Mouse (Mus musculus) lung, postnatal 0 days (tissue): ENCODE measurements around the gene Nrxn1. TPM values are rescaled to one million over a fixed set of nuclear protein-coding genes. Genes with fewer than 3 reads are reported as not detected.

Experiments
- ATAC-seq: fragments of 200-750 bp; cut with Nextera tagmentation; 2 replicates; pipeline ENCODE4 v1.8.0; 2017; ENCODE audit warnings: moderate library complexity
- DNase-seq: peaks from one replicate; pipeline ENCODE4 v3.0.0-alpha.2; 2016; ENCODE audit warnings: low spot score
- H3K27ac ChIP-seq: fragments of 300-500 bp; sonication (generic); 2 replicates; pipeline ENCODE4 v1.5.1; 2014; ENCODE audit warnings: antibody characterized with exemption, mild to moderate bottlenecking, low read length, mixed read lengths
- H3K27me3 ChIP-seq: fragments of 300-500 bp; sonication (generic); replicated peaks from 2 replicates; pipeline ENCODE4 v1.6.1; 2014; ENCODE audit warnings: low read length, mixed read lengths; ENCODE audit not compliant: insufficient read depth
- H3K36me3 ChIP-seq: fragments of 300-500 bp; sonication (generic); 2 replicates; pipeline ENCODE4 v1.6.1; 2014; ENCODE audit warnings: low read length, mixed read lengths; ENCODE audit not compliant: insufficient read depth
- H3K4me1 ChIP-seq: fragments of 300-500 bp; sonication (generic); 2 replicates; pipeline ENCODE4 v1.6.1; 2014; ENCODE audit warnings: antibody characterized with exemption, low read depth, low read length, mixed read lengths; ENCODE audit not compliant: insufficient read depth
- H3K4me2 ChIP-seq: fragments of 300-500 bp; sonication (generic); replicated peaks from 2 replicates; pipeline ENCODE4 v1.6.1; 2014; ENCODE audit warnings: low read depth, mild to moderate bottlenecking, low read length, moderate library complexity, mixed read lengths
- H3K4me3 ChIP-seq: fragments of 300-500 bp; sonication (generic); 2 replicates; pipeline ENCODE4 v1.5.1; 2014; ENCODE audit warnings: low read depth, low read length
- H3K9ac ChIP-seq: fragments of 300-500 bp; sonication (generic); replicated peaks from 2 replicates; pipeline ENCODE4 v1.6.1; 2014; ENCODE audit warnings: low read depth, mild to moderate bottlenecking
- H3K9me3 ChIP-seq: fragments of 300-500 bp; sonication (generic); 2 replicates; pipeline ENCODE4 v1.6.1; 2016; ENCODE audit warnings: low read length, mixed read lengths
- CTCF ChIP-seq: IDR thresholded peaks from 2 replicates; pipeline ENCODE4 v1.5.1; 2016; ENCODE audit warnings: antibody characterized with exemption, mild to moderate bottlenecking
- EP300 ChIP-seq: IDR thresholded peaks from 2 replicates; pipeline ENCODE4 v1.6.1; 2016; ENCODE audit warnings: antibody characterized with exemption, mild to moderate bottlenecking, control low read depth
- WGBS: fragments of 180-500 bp; shearing (Covaris S2); extraction: QIAGEN DNeasy Blood & Tissue Kit; methylation state at CpG from one replicate; pipeline ENCODE4 v1.1.7; 2014; 5-methylcytosine and 5-hydroxymethylcytosine counted together
- polyA plus RNA-seq: library from polyadenylated mRNA; unstranded; fragments of >200 nt; fragmentation: Nextera tagmentation; extraction: Ambion mirVana; gene quantifications from 2 replicates; pipeline ENCODE4 v1.2.1, GENCODE M21; 2015

The Nrxn1 gene
- 1.3 and 2.6 TPM in 2 replicates for polyA plus RNA-seq

DNA sequence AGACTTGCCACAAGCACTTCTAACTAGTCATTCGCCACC lies at the start of gene Nrxn1:
Gene Nrxn1 (minus strand): TSS at position 30 of the 39 bp plus-strand sequence.
- Histone ChIP-seq H3K27me3 (no peaks in the 10 kb centered on the region), H3K9ac (no peak within 1 kb of the TSS), H3K36me3 (no peaks in the 10 kb centered on the region), H3K9me3 (no peaks in the 10 kb centered on the region), H3K4me3 (0 out of 2 replicates have a peak within 1 kb of the TSS, but pooled peaks have one; percentile 10), H3K4me1 (no peaks in the 10 kb centered on the region), H3K27ac (no peak within 1 kb of the TSS), H3K4me2 (peak within 1 kb of the TSS; percentile 28)
- no peak for ATAC-seq
- no peak for DNase-seq
- 0% methylated on average over 1 of the region's 1 CpGs for WGBS
- TF ChIP-seq EP300 (no peak), CTCF (no peak)

- ATAC-seq (no peak), DNase-seq (no peak)
- H3K27ac ChIP-seq: no peak overlapping the region
- H3K4me2 ChIP-seq: no peak overlapping the region
- H3K4me3 ChIP-seq: no peak overlapping the region
- no peak for TF ChIP-seq CTCF
- no peak for TF ChIP-seq EP300
- H3K9ac ChIP-seq: no peak overlapping the region
- no peaks in the 10 kb centered on the region for H3K36me3 ChIP-seq
- 58% methylated on average over 3 of the region's 3 CpGs for WGBS
- no peaks in the 10 kb centered on the region for H3K27me3 ChIP-seq
- H3K4me1 ChIP-seq: no peaks in the 10 kb centered on the region
- no peaks in the 10 kb centered on the region for H3K9me3 ChIP-seq
Observed at GRCm38 (mm10) chr17:91136859-91137258, 44.0 kb upstream of the Nrxn1 start.

DNA sequence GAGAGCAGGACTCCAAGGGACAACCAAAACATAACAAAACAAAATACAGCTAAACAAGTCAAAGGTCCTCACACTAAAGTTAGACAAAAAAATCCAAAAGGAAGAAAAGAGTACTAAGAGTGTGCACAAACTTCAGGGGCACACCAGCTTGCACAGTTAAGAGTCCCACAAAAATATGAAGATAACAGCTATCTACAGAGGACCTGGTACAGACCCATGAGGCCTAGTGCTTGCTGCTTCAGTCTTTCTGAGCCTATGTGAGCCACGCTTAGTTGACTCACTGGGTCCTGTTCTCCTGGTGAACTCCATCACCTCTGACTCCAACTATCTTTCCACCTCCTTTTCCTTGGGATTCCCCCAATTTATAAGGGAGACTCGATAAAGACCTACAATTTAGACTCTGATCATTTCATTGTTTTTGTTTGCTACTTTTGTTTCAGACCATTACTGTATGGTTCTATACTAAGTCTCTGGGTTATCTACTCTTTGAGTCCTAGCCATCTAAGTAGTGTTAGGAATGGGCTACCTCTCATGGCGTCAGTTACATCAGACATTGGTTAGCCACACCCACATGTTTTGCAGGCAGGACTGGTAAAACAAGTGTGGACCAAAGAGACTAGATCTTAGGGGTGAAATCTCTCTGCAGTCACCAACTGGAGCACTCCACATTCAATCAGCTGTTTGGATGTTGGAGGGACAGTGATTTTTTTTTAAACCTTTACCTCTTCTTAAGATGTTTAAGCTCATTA lies 20.2 kb upstream of the Nrxn1 start:
- Histone ChIP-seq H3K36me3 (no peaks in the 10 kb centered on the region), H3K9ac (no peak overlapping the region), H3K9me3 (no peaks in the 10 kb centered on the region), H3K4me3 (no peak overlapping the region), H3K27me3 (no peaks in the 10 kb centered on the region), H3K4me1 (no peaks in the 10 kb centered on the region), H3K27ac (no peak overlapping the region), H3K4me2 (no peak overlapping the region)
- no peak for TF ChIP-seq EP300
- TF ChIP-seq CTCF: no peak
- ATAC-seq: no peak
- DNase-seq: no peak
- 61% methylated on average over 3 of the region's 3 CpGs for WGBS

DNA sequence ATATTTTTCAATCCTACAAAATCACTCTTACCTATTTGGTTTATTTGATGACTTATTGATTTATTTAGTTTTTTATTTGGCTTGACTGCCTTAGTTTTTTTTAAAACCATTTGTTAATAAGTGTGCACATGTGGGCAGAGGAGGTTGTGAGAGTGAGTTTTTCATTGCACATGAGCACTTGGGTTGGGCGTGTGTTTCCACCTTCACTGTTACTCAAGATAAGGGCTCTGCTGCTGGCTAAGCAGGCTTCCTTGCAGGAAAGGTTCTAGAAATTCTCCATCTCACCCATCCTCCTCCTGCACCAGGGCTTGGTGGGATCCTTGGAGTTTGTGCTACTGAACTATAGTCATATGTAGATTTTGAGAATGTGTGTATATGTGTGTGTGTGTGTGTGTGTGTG lies 19.2 kb upstream of the Nrxn1 start:
- Histone ChIP-seq H3K36me3 (no peaks in the 10 kb centered on the region), H3K9ac (no peak overlapping the region), H3K27me3 (no peaks in the 10 kb centered on the region), H3K9me3 (no peaks in the 10 kb centered on the region), H3K4me1 (no peaks in the 10 kb centered on the region), H3K4me3 (no peak overlapping the region), H3K27ac (no peak overlapping the region), H3K4me2 (no peak overlapping the region)
- WGBS: 75% methylated on average over 1 of the region's 1 CpGs
- DNase-seq: no peak
- TF ChIP-seq EP300 (no peak), CTCF (no peak)
- no peak for ATAC-seq

DNA sequence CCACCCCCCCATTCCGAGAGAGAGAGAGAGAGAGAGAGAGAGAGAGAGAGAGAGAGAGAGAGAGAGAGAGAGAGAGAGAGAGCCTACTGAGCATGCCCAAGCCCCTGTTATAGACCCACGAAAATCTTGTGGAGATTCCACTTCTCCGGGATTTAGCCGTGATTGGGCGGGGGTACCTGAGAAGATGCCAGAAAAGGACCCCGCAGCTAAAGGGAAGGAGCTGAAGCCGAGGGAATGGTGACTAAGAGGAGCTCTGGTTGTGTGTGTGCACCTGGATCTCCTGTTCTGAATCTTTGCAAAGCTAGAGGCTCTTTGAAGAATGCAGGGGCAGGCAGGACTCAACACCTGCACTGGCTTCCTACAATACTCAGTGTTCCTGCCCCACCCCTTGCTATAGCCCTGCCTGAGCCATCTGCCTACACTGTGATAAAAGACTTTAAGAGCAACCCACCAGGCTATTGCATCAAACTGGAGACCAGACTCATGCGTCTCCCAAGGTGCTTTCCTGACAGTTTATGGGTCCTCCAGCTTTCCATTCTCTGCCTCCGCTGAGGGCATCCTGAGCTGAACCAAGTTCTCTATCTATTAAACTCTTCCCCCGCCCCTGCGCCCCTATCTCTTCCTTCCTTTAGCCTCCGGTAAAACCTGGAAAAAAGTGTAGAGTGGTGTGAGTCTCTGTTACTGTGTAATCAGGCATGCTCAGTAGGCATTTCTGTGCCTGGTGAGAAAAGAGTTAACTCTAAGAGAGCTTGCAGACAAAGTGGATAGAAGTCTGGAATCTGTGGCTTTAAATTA lies 407 bp upstream of the Nrxn1 start:
- no peak overlapping the region for H3K4me2 ChIP-seq

DNA sequence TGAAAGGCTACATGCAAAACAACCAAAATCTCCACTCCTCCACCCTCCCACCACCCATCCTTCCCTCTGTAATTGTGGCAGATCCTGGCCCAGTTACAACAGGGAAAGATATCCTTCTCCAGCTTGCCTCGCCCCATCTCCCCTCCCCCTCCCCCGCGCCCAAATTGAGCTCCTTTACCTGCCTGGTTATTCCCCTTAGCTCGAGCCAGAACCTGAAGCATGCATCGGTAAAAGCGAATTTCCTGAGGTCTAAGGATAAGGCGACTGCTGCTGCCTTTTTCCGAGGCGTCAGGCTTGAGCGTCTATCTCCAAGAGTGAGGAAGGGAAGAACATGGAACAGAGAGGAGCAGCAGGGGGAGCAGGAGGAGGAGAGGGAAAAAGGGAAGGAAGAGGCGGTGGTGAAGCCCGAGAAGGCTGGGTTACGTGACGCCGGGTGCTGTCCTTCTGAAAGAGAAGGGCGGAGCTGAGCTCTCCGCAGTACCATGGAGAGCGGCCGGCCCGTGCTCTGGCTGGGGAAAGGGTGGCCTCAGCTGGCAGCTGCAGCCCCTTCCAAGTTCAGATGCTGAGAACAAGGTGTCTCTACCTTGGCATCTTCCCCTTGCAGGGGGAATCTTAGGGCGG lies 340 bp downstream of the Nrxn1 start:
- no peaks in the 10 kb centered on the region for H3K4me1 ChIP-seq
- H3K9ac ChIP-seq: no peak overlapping the region
- no peaks in the 10 kb centered on the region for H3K36me3 ChIP-seq
- H3K4me3 ChIP-seq: 0 out of 2 replicates have a peak overlapping the region, but pooled peaks have one; percentile 10
- DNase-seq (peak; percentile 69), ATAC-seq (peak; percentile 62)
- H3K9me3 ChIP-seq: no peaks in the 10 kb centered on the region
- TF ChIP-seq EP300 (no peak), CTCF (peak; percentile 59)
- 2% methylated on average over 21 of the region's 21 CpGs for WGBS
- no peak overlapping the region for H3K27ac ChIP-seq
- H3K4me2 ChIP-seq: peak overlapping the region; percentile 28
- no peaks in the 10 kb centered on the region for H3K27me3 ChIP-seq

More for the DNA sequence above, 407 bp upstream of the Nrxn1 start:
- Histone ChIP-seq H3K9ac (no peak overlapping the region), H3K4me1 (no peaks in the 10 kb centered on the region), H3K27ac (no peak overlapping the region), H3K27me3 (no peaks in the 10 kb centered on the region), H3K9me3 (no peaks in the 10 kb centered on the region), H3K4me3 (no peak overlapping the region), H3K36me3 (no peaks in the 10 kb centered on the region)
- ATAC-seq (no peak), DNase-seq (no peak)
- TF ChIP-seq EP300 (no peak), CTCF (no peak)
- 34% methylated on average over 12 of the region's 12 CpGs for WGBS
